Mouse (Mus musculus) ovary, postnatal 36 days (tissue): ENCODE data around the gene 4921517D22Rik.

Experiments used
- DNase-seq: peaks from one replicate; pipeline ENCODE4 v3.0.0; 2022; ENCODE audit warnings: low spot score, mixed read lengths

Gene 4921517D22Rik

GRCm38 (mm10) chr13:59657781-59658180, 36.1 kb downstream of the 4921517D22Rik start:
- no peak for DNase-seq

GRCm38 (mm10) chr13:59656975-59657388, 36.9 kb downstream of the 4921517D22Rik start:
- DNase-seq, result no peak

GRCm38 (mm10) chr13:59656316-59656832, 37.5 kb downstream of the 4921517D22Rik start:
- no peak for DNase-seq

- no peak for DNase-seq
Observed at GRCm38 (mm10) chr13:59655718-59656315, 38.1 kb downstream of the 4921517D22Rik start.

- no peak for DNase-seq
Observed at GRCm38 (mm10) chr13:59654465-59654864, 39.4 kb downstream of the 4921517D22Rik start.

- no peak for DNase-seq
Observed at GRCm38 (mm10) chr13:59653136-59653535, 40.8 kb downstream of the 4921517D22Rik start.

GRCm38 (mm10) chr13:59652651-59653050, 41.3 kb downstream of the 4921517D22Rik start:
- DNase-seq, result no peak

GRCm38 (mm10) chr13:59649781-59650180, 44.1 kb downstream of the 4921517D22Rik start:
- no peak for DNase-seq

- no peak for DNase-seq
Observed at GRCm38 (mm10) chr13:59648598-59648997, 45.3 kb downstream of the 4921517D22Rik start.

- DNase-seq, result no peak
Observed at GRCm38 (mm10) chr13:59647484-59647883, 46.4 kb downstream of the 4921517D22Rik start.

- no peak for DNase-seq
Observed at GRCm38 (mm10) chr13:59646674-59647244, 47.1 kb downstream of the 4921517D22Rik start.

GRCm38 (mm10) chr13:59645491-59645890, 48.4 kb downstream of the 4921517D22Rik start:
- no peak for DNase-seq

GRCm38 (mm10) chr13:59642818-59643217, 51.1 kb downstream of the 4921517D22Rik start:
- DNase-seq, result no peak

- no peak for DNase-seq
Observed at GRCm38 (mm10) chr13:59640178-59640440, 53.8 kb downstream of the 4921517D22Rik start.

- no peak for DNase-seq
Observed at GRCm38 (mm10) chr13:59639368-59640177, 54.3 kb downstream of the 4921517D22Rik start.

GRCm38 (mm10) chr13:59637800-59638199, 56.1 kb downstream of the 4921517D22Rik start:
- DNase-seq, result no peak
